Mouse (Mus musculus): ENCODE measurements at regions not wholly inside any gene's neighbourhood (a gene's known extent, or its start where the extent isn't known, plus 50 kb on each side); places are given as distances from the start of the nearest gene placed in this dataset.

DNA sequence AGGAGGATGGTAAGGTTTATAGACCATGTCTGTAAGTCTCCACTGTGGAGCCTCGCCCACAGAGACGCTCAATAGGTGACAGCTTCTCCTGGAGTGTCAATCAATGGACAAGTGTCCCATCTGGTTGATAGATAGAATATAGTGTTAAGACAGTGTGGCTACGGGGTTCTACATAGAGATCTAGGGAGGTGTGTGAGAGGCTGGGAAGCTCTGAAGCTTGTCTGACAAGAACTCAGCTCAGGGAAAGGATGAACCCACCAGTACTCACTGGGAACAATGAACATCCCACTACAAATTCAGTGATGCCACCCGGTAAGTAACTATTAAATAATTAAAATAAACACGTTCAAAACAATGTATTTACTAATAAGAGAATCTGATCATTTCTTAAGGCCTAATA lies 349.7 kb downstream of the Nup35 start:
- intact Hi-C loops (cut with DNase I), result no loop called here

DNA sequence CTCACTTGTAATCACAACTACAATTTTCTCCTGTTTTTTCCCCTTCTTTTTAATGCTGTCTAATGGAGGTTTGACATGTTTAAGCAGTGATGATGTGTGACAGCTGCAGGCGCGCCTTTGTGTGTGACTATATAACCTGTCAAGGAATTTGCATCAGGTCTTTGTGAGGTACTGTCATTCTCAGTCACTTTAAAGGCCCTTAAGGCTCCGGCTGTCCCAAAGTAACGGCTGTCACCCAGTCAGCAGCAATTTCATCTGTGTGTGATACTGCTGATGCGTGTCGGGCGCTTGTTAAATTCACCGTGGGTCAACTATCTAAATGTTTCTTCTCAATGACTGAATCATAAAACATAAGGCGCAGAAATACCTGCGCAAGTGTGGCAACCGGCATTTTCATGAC lies 350.2 kb downstream of the Nup35 start:
- DNase-seq (ENCODE audit: low spot score in 2 of 2), result no peak
- intact Hi-C loops (cut with DNase I), result no loop called here

More for the DNA sequence above, 349.7 kb downstream of the Nup35 start:
- no peak for DNase-seq (ENCODE audit: low spot score in 2 of 2)

GRCm38 (mm10) chr2:80969354-80969753 lies 352.3 kb downstream of the Nup35 start:
- DNase-seq (ENCODE audit: low spot score in 2 of 2), result peak; percentile 26
- intact Hi-C loops (cut with DNase I), result no loop called here

- no peak for DNase-seq (ENCODE audit: low spot score in 2 of 2)
- intact Hi-C loops (cut with DNase I), result no loop called here
These were observed 356.2 kb downstream of the Nup35 start for GRCm38 (mm10) chr2:80973217-80973616.

GRCm38 (mm10) chr2:80998296-80998695 lies 381.3 kb downstream of the Nup35 start:
- no peak for DNase-seq (ENCODE audit: low spot score in 2 of 2)
- intact Hi-C loops (cut with DNase I), result no loop called here

GRCm38 (mm10) chr2:81007071-81007470 lies 390.0 kb downstream of the Nup35 start:
- no peak for DNase-seq (ENCODE audit: low spot score in 2 of 2)
- intact Hi-C loops (cut with DNase I), result no loop called here

GRCm38 (mm10) chr2:81023620-81024019 lies 406.6 kb downstream of the Nup35 start:
- intact Hi-C loops (cut with DNase I), result no loop called here
- no peak for DNase-seq (ENCODE audit: low spot score in 2 of 2)
